Mouse (Mus musculus) 3T3-L1 (cell line): ENCODE measurements around the gene Pomgnt2.
A peak's percentile ranks its signal among the peaks of the same experiment; 100 is the strongest.

ENCODE experiments used
- DNase-seq: peaks from one replicate; pipeline ENCODE4 v3.0.0-alpha.2; 2015; ENCODE audit warnings: low read depth, low spot score

Pomgnt2 gene

GRCm38 (mm10) chr9:122012816-122013215 is 15.9 kb upstream of the Pomgnt2 start:
- DNase-seq = no peak

- no peak for DNase-seq
Observed at GRCm38 (mm10) chr9:122010751-122011150, 13.8 kb upstream of the Pomgnt2 start.

GRCm38 (mm10) chr9:122008876-122009275 is 12.0 kb upstream of the Pomgnt2 start:
- DNase-seq = no peak

- peak; percentile 52 for DNase-seq
Observed at GRCm38 (mm10) chr9:122006609-122007008, 9.7 kb upstream of the Pomgnt2 start.

- DNase-seq = no peak
Observed at GRCm38 (mm10) chr9:122006175-122006574, 9.3 kb upstream of the Pomgnt2 start.

GRCm38 (mm10) chr9:121997978-121998377 is 1.1 kb upstream of the Pomgnt2 start:
- DNase-seq = no peak

GRCm38 (mm10) chr9:121995508-121996131 is 1.3 kb downstream of the Pomgnt2 start:
- DNase-seq = peak; percentile 76

GRCm38 (mm10) chr9:121995077-121995476 is 1.8 kb downstream of the Pomgnt2 start:
- DNase-seq = no peak

- DNase-seq = no peak
Observed at GRCm38 (mm10) chr9:121993047-121993446, 3.9 kb downstream of the Pomgnt2 start.

GRCm38 (mm10) chr9:121991041-121991440 is 5.9 kb downstream of the Pomgnt2 start:
- no peak for DNase-seq

GRCm38 (mm10) chr9:121989536-121989935 is 7.4 kb downstream of the Pomgnt2 start:
- no peak for DNase-seq

- DNase-seq = no peak
Observed at GRCm38 (mm10) chr9:121988910-121989309, 8.0 kb downstream of the Pomgnt2 start.

- peak; percentile 82 for DNase-seq
Observed at GRCm38 (mm10) chr9:121984465-121985461, 12.1 kb downstream of the Pomgnt2 start.

GRCm38 (mm10) chr9:121983504-121983903 is 13.4 kb downstream of the Pomgnt2 start:
- DNase-seq = peak; percentile 42

- no peak for DNase-seq
Observed at GRCm38 (mm10) chr9:121982665-121983064, 14.2 kb downstream of the Pomgnt2 start.

- DNase-seq = no peak
Observed at GRCm38 (mm10) chr9:121982214-121982613, 14.7 kb downstream of the Pomgnt2 start.

GRCm38 (mm10) chr9:121981466-121982105 is 15.3 kb downstream of the Pomgnt2 start:
- no peak for DNase-seq

GRCm38 (mm10) chr9:121981046-121981445 is 15.9 kb downstream of the Pomgnt2 start:
- DNase-seq = no peak

GRCm38 (mm10) chr9:121975321-121975720 is 21.6 kb downstream of the Pomgnt2 start:
- peak; percentile 63 for DNase-seq

GRCm38 (mm10) chr9:121974141-121974986 is 22.5 kb downstream of the Pomgnt2 start:
- DNase-seq = no peak

- DNase-seq = no peak
Observed at GRCm38 (mm10) chr9:121973207-121973606, 23.7 kb downstream of the Pomgnt2 start.
